Mouse (Mus musculus) heart, embryonic 11.5 days (tissue): ENCODE results near the gene Mpeg1. TPM values are rescaled to one million over a fixed set of nuclear protein-coding genes. Genes with fewer than 3 reads are reported as not detected.

Experiments used
- ATAC-seq: fragments of 200-750 bp; cut with Nextera tagmentation; replicated peaks from 2 replicates; pipeline ENCODE4 v1.8.0; 2017; ENCODE audit warnings: moderate library complexity; ENCODE audit not compliant: insufficient number of reproducible peaks, low FRiP score, low TSS enrichment
- H3K27ac ChIP-seq: fragments of 300-500 bp; sonication (generic); 2 replicates; pipeline ENCODE4 v1.5.1; 2014; ENCODE audit warnings: mild to moderate bottlenecking, low read depth, low read length
- H3K27me3 ChIP-seq: fragments of 300-500 bp; sonication (generic); 2 replicates; pipeline ENCODE4 v1.6.1; 2014; ENCODE audit warnings: mild to moderate bottlenecking, low read length, mixed read lengths; ENCODE audit not compliant: control insufficient read depth, insufficient read depth
- H3K36me3 ChIP-seq: fragments of 300-500 bp; sonication (generic); 2 replicates; pipeline ENCODE4 v1.6.1; 2014; ENCODE audit warnings: mild to moderate bottlenecking, low read length, moderate library complexity, mixed read lengths; ENCODE audit not compliant: control insufficient read depth, insufficient read depth
- H3K4me1 ChIP-seq: fragments of 300-500 bp; sonication (generic); 2 replicates; pipeline ENCODE4 v1.6.1; 2014; ENCODE audit warnings: low read length; ENCODE audit not compliant: control insufficient read depth, insufficient read depth
- H3K4me2 ChIP-seq: fragments of 300-500 bp; sonication (generic); 2 replicates; pipeline ENCODE4 v1.6.1; 2014; ENCODE audit warnings: mild to moderate bottlenecking, moderate library complexity
- H3K4me3 ChIP-seq: fragments of 300-500 bp; sonication (generic); 2 replicates; pipeline ENCODE4 v1.5.1; 2014; ENCODE audit warnings: low read depth, low read length
- H3K9ac ChIP-seq: fragments of 300-500 bp; sonication (generic); 2 replicates; pipeline ENCODE4 v1.6.1; 2014; ENCODE audit warnings: mild to moderate bottlenecking, low read depth, low read length, moderate library complexity
- H3K9me3 ChIP-seq: fragments of 300-500 bp; sonication (generic); replicated peaks from 2 replicates; pipeline ENCODE4 v1.6.1; 2016; ENCODE audit warnings: low read length; ENCODE audit not compliant: control insufficient read depth
- WGBS: fragments of 180-500 bp; shearing (Covaris S2); extraction: QIAGEN DNeasy Blood & Tissue Kit; methylation state at CpG from one replicate; pipeline ENCODE4 v1.1.7; 2014; ENCODE audit not compliant: insufficient replicate concordance; 5-methylcytosine and 5-hydroxymethylcytosine counted together
- polyA plus RNA-seq: library from polyadenylated mRNA; unstranded; fragments of >200 nt; fragmentation: Nextera tagmentation; extraction: Ambion mirVana; gene quantifications from 2 replicates; pipeline ENCODE4 v1.2.1, GENCODE M21; 2014

The Mpeg1 gene
- polyA plus RNA-seq, 1 experiment from 2014 or later: 0.56 TPM

DNA sequence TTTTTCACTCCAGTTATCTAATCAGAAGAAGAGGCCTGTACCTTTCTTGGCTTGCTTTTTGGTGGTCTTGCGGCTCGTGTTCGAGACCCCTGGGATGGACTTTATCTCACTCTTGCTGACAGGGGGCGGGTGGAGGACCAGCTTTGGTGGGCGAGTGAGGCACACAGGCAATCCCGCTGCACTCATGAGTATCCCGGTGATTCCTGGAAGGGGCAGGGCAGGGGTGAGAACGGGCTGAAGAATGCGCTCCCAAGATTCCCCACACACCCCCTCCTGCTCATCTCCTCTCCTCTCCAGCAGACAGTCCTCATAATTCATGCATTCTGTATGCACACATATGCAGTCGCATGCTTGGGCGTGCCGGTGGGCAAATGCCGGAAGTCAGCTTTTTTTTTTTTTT is 24.6 kb downstream of the Mpeg1 start:
- Histone ChIP-seq H3K9me3 (no peaks in the 10 kb centered on the region), H3K4me3 (no peak overlapping the region), H3K27me3 (no peaks in the 10 kb centered on the region), H3K27ac (no peak overlapping the region), H3K9ac (no peak overlapping the region), H3K36me3 (no peaks in the 10 kb centered on the region), H3K4me1 (peaks cover 3% of the 10 kb centered on the region; the same call in 1 of the 2 replicates), H3K4me2 (no peak overlapping the region)
- WGBS: 52% methylated on average over 13 of the region's 13 CpGs
- ATAC-seq: no peak

DNA sequence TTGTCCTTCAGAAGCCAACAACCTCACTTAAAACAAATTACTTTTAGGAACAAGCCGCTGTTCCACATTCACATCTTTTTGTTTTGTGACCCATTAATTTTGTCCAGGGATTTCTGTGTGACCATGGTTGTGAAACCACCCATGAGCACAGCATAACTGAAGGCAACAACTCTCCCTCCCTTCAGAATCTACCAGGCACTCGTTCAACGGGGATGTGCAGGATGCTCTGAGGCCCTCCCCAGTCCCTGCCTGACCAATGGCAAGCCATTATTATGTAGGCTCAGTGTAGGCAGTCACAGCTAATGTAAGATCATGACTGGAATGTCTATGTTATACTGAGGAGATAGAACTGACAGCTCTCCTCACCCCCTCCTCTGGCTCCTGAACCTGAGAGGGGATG is 25.1 kb downstream of the Mpeg1 start:
- 68% methylated on average over 3 of the region's 3 CpGs for WGBS
- no peaks in the 10 kb centered on the region for H3K27me3 ChIP-seq
- no peak overlapping the region for H3K9ac ChIP-seq
- no peak overlapping the region for H3K27ac ChIP-seq
- H3K36me3 ChIP-seq: no peaks in the 10 kb centered on the region
- H3K4me2 ChIP-seq: no peak overlapping the region
- no peaks in the 10 kb centered on the region for H3K9me3 ChIP-seq
- peaks cover 3% of the 10 kb centered on the region; the same call in 1 of the 2 replicates for H3K4me1 ChIP-seq
- no peak for ATAC-seq
- H3K4me3 ChIP-seq: no peak overlapping the region

DNA sequence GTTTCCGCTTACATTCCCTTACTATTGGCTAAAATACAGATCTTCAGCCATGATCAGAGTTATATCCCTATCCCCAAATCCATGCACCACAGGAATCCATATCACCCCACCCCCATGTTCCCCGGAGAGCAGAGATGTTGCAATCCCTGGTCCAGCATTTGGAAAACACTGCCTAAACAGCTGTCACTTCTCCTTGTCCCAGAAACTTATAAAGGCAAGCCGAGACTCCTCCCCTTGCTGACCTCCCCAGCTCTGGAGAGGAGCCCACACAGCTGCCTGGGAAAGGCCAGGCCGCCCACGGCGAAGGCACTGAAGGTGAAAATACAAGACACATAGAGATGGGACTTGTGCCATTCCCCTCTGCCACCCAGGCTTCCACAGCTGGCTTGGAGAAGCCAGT is 26.3 kb downstream of the Mpeg1 start:
- 83% methylated on average over 6 of the region's 6 CpGs for WGBS
- H3K9me3 ChIP-seq: no peaks in the 10 kb centered on the region
- no peak for ATAC-seq
- no peak overlapping the region for H3K27ac ChIP-seq
- H3K4me3 ChIP-seq: no peak overlapping the region
- H3K9ac ChIP-seq: no peak overlapping the region
- H3K27me3 ChIP-seq: no peaks in the 10 kb centered on the region
- no peaks in the 10 kb centered on the region for H3K36me3 ChIP-seq
- H3K4me2 ChIP-seq: no peak overlapping the region
- peaks cover 3% of the 10 kb centered on the region; the same call in 1 of the 2 replicates for H3K4me1 ChIP-seq

DNA sequence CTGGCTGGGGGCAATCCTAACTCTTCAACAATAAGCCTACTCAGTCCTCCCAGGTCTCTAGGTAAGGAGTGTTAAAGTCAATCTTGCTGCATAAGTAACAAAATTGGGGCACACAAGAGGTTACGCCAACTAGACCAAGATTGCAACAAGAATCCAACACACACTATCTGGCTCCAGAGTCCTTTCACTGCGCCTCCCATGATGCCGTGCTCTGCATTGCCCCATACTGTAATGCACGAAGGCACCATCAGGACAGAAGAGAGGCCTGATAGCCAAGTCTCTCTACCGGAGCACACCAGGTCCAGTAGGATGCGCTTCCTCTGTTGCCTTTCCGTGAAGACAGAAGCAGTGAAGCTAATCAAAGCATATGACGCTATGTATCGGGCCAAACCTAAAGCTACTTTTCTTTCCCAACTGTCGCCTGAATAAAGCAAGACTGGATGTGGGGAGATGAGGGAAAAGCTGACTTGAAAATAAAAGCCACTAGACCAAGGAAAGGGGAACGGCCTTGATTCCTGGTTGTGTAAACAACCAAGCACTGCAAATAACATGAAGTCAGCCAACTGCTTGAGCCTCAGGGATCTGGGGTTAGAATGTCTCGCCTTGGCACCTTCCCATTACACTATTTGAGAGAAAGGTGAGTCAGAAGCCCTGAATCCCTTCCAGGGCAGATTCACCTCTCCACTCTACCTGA is 27.1 kb downstream of the Mpeg1 start:
- WGBS: 88% methylated on average over 12 of the region's 12 CpGs
- peaks cover 3% of the 10 kb centered on the region; the same call in 1 of the 2 replicates for H3K4me1 ChIP-seq
- ATAC-seq: no peak

DNA sequence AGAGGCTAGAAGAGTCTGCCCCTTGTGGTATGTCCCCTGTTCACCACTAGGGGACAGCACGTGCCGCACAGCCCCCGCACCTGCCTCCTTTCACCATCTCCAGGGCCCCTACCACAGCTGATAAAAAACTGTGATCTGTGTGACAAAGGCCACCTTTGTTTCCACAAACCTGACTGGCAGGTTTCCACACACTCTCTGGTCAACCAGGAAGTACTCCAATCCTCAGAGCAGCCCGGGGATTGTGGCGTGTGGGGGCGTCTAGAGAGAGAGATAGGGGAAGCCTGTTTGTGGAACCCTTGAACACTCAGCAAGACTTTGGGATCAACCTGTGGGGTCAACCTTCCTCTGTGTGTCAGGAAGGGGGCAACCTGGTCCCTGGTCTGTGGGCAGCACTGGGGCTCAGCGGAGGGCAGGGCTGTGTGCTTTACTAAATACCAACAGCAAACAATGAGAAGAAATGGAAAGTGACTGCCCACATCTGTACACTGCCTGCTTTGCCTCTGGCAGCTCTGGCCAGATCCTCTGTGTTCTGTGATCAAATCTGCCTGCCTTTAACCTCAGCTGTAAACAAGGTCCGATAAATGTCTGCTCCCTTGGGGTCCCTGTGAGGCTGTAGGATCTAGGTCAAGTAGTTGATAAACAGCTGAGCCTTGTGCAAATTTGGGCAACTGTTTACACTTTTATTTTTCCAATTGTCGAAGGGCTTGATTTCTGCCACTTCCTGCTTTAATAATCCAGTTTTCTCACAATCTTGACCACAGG is 27.8 kb downstream of the Mpeg1 start:
- no peaks in the 10 kb centered on the region for H3K27me3 ChIP-seq
- no peak overlapping the region for H3K4me3 ChIP-seq
- no peak; the same call in 1 of the 2 replicates for ATAC-seq
- H3K27ac ChIP-seq: no peak overlapping the region
- H3K9me3 ChIP-seq: no peaks in the 10 kb centered on the region
- peaks cover 3% of the 10 kb centered on the region; the same call in 1 of the 2 replicates for H3K4me1 ChIP-seq
- no peak overlapping the region for H3K9ac ChIP-seq
- 30% methylated on average over 9 of the region's 9 CpGs for WGBS
- H3K4me2 ChIP-seq: 0 out of 2 replicates have a peak overlapping the region, but pooled peaks have one; percentile 7
- H3K36me3 ChIP-seq: no peaks in the 10 kb centered on the region

More for the DNA sequence above, 27.1 kb downstream of the Mpeg1 start:
- H3K9ac ChIP-seq: no peak overlapping the region
- H3K4me2 ChIP-seq: no peak overlapping the region
- no peak overlapping the region for H3K4me3 ChIP-seq
- no peaks in the 10 kb centered on the region for H3K36me3 ChIP-seq
- H3K27me3 ChIP-seq: no peaks in the 10 kb centered on the region
- no peak overlapping the region for H3K27ac ChIP-seq
- H3K9me3 ChIP-seq: no peaks in the 10 kb centered on the region

DNA sequence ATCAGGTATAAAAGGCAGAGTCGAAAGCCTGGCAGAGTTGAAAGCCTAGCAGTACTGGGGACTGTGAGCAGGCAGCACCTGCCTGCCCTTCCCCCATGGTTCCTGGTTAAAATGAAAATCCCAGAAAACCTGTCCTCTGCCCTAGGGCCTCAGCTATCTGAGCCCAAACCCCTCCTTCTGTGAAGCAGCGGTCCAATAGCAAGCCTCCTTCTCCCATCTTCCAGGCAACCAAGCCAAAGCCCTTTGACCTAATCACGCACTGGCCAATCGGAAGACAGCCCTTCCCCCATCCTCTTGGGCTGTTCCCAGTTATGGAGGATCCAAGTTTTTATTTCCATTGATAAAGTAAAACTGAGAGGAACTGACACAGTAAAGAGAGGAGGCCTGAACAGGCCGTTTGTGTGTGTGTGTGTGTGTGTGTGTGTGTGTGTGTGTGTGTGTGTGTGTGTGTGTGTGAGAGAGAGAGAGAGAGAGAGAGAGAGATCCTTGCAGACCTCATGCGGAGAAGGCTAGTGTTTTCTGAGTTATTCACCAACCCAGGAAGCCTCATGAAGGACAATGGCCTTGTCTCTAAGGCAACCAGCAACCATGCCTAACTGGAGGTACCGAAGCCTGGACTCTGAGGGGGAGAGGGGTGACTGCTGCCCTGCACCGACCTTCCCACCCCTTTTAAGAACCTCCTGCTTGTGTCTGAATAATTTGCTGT is 28.5 kb downstream of the Mpeg1 start:
- H3K9me3 ChIP-seq: no peaks in the 10 kb centered on the region
- H3K4me3 ChIP-seq: no peak overlapping the region

DNA sequence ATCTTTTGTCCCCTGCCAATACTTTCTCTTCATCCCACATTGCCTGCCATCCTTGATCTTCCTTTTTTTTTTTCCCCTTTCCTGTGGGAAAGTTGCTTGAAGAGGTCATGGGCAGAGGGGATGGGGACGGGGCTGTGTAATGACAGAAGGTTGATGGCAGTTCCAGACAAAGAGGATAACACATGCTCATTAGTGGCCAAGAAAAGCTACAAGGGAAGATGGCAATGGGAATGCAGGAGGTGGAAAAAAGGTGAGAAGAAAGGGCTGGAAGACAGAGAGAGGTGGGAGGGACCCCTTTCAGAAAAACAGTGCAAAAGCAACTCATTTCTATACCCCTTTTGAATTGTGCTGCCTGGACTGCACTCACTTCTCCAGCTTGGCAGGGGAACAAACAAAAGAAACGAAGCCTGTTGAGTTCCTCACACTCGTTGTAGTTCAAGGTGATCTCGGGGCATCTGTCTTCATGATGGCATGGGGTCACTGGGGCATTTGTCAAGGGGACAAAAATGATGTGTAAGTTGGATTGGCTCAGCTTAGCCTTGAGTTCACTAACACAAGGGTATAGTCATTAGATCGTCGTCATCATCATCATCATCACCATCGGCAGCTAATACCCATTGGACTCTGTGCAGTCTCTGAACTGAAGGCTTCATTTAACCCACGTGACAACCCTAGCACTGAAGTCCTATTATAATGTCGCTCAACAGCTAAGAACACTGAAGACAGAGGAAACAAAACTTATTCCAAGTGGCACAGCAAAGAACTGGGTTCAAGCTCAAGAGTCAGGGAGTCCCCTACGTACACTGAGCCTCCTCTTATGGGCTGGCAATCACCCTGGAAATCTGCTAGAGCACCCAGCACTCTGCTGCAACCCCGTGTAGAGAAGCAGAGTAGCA is 29.3 kb downstream of the Mpeg1 start:
- H3K36me3 ChIP-seq: no peaks in the 10 kb centered on the region
- no peak overlapping the region for H3K4me2 ChIP-seq
- ATAC-seq: no peak
- H3K4me3 ChIP-seq: no peak overlapping the region
- H3K9me3 ChIP-seq: no peaks in the 10 kb centered on the region
- H3K27me3 ChIP-seq: no peaks in the 10 kb centered on the region
- no peak overlapping the region for H3K27ac ChIP-seq
- peaks cover 3% of the 10 kb centered on the region; the same call in 1 of the 2 replicates for H3K4me1 ChIP-seq
- WGBS: 75% methylated on average over 11 of the region's 11 CpGs
- no peak overlapping the region for H3K9ac ChIP-seq

More for the DNA sequence above, 28.5 kb downstream of the Mpeg1 start:
- ATAC-seq: no peak
- WGBS: 51% methylated on average over 8 of the region's 8 CpGs
- Histone ChIP-seq H3K27ac (no peak overlapping the region), H3K4me1 (peaks cover 3% of the 10 kb centered on the region; the same call in 1 of the 2 replicates), H3K27me3 (no peaks in the 10 kb centered on the region), H3K4me2 (no peak overlapping the region), H3K36me3 (no peaks in the 10 kb centered on the region), H3K9ac (no peak overlapping the region)

DNA sequence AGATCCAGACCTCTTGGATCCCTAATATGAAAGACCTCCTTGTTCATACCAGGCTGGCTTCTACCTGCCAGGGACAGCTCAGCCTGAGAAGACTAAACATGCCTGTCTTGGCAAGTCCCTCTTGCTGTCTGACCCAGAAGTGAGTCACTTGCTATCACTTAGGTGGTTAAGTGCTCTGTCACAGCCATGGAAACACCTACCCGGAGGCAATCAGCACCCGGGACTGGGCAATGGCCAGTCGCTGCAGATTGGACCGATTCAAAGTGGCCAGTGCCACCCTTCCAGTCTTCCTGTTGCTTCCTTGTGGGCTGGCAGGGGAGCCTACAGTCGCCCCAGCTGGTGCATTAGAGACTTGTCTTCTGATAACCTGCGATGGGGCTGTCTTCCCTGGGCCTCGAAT is 31.1 kb downstream of the Mpeg1 start:
- Histone ChIP-seq H3K9me3 (no peaks in the 10 kb centered on the region), H3K36me3 (no peaks in the 10 kb centered on the region), H3K4me2 (no peak overlapping the region), H3K4me1 (no peaks in the 10 kb centered on the region), H3K27me3 (no peaks in the 10 kb centered on the region), H3K27ac (no peak overlapping the region), H3K4me3 (no peak overlapping the region), H3K9ac (no peak overlapping the region)
- ATAC-seq: no peak
- 85% methylated on average over 7 of the region's 7 CpGs for WGBS
